In the genomic region with DNA sequence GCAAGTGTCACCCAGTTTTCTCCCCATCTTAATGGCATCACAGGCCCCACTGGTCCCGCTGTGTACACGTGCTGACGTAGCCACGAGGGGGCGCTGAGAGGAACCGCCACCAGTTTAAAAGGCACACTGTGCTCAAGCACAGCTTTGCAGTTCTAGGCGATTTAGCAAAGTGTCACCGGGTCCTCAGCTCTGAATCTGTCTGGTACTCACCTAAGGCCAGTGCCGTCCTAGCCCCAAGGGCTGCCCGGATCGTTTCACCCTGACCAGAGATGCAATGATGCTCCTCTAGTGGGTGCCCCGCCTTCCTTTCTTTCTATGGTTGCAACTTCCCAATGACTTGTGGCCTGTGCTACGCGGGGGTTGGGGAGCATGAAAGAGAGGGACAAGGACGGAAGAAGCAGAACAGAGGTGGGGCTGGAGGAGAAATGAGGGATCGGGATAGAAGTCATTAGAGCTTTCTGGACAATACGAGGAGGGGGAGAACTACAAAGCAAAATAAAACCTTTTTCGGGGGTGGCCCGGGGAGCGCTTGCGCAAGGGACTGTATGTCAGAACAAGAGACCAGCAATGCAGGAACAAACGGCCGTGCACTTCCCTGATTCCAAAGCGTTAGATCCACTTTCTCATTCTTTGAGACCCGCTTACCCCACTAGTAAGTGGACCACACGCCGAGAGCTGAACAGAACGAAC, we compare ENCODE assay signal across 1 mouse cellular context.
TF ChIP-seq lines count a peak whose summit lies in the region.

No protein-coding gene starts in this region.

TF ChIP-seq in CH12.LX, 34 proteins besides CTCF, POLR2A, EP300 and RAD21:
- TF ChIP-seq ZKSCAN1 (IDR thresholded peaks at IDR 0.05; ENCODE audit: borderline replicate concordance, low read depth, low read length) (peak; percentile 89), PAX5 (IDR thresholded peaks at IDR 0.05; ENCODE audit: low read length) (no peak), KAT2A (IDR thresholded peaks at IDR 0.05; ENCODE audit: insufficient replicate concordance, low read length) (0 out of 2 replicates have a peak, but pooled peaks have one; percentile 1), MYC (IDR thresholded peaks at IDR 0.05; ENCODE audit: low read depth, low read length) (peak; percentile 84), SIN3A (IDR thresholded peaks at IDR 0.05; ENCODE audit: low read length) (no peak; the same call in 1 of the 2 replicates), ZC3H11A (IDR thresholded peaks at IDR 0.05; ENCODE audit: low read depth, low read length) (no peak), MAFK (IDR thresholded peaks at IDR 0.05; ENCODE audit: insufficient replicate concordance, low read length) (no peak), MEF2A (IDR thresholded peaks at IDR 0.05; ENCODE audit: borderline replicate concordance, low read depth, low read length) (no peak), E2F4 (IDR thresholded peaks at IDR 0.05; ENCODE audit: insufficient replicate concordance, low read depth, low read length) (no peak), TBP (conservative IDR thresholded peaks at IDR 0.05; ENCODE audit: low read depth, low read length) (peak; percentile 63), POLR2AphosphoS2 (IDR thresholded peaks at IDR 0.05; ENCODE audit: low read depth, low read length) (no peak), IRF4 (IDR thresholded peaks at IDR 0.05; ENCODE audit: low read depth, low read length) (no peak), ZNF384 (IDR thresholded peaks at IDR 0.05; ENCODE audit: low read depth, low read length) (no peak), NELFE (IDR thresholded peaks at IDR 0.05; ENCODE audit: low read depth, low read length) (no peak; the same call in 1 of the 2 replicates), ETS1 (conservative IDR thresholded peaks at IDR 0.05; ENCODE audit: low read depth, low read length) (no peak), HCFC1 (IDR thresholded peaks at IDR 0.05; ENCODE audit: low read depth, low read length) (no peak), RCOR1 (conservative IDR thresholded peaks at IDR 0.05; ENCODE audit: low read depth, low read length) (no peak), ELF1 (IDR thresholded peaks at IDR 0.05; ENCODE audit: low read depth, low read length) (no peak), GABPA (IDR thresholded peaks at IDR 0.05; ENCODE audit: insufficient replicate concordance, low read depth, low read length) (no peak), JUND (conservative IDR thresholded peaks at IDR 0.05; ENCODE audit: low read depth, low read length) (no peak), MAX (IDR thresholded peaks at IDR 0.05; ENCODE audit: low read length) (peak; percentile 89), JUN (IDR thresholded peaks at IDR 0.05; ENCODE audit: insufficient read depth, low read depth, low read length) (no peak), MAZ (IDR thresholded peaks at IDR 0.05; ENCODE audit: low read depth, low read length) (no peak), SMC3 (IDR thresholded peaks at IDR 0.05; ENCODE audit: low read depth, low read length) (peak; percentile 58), TCF12 (IDR thresholded peaks at IDR 0.05; ENCODE audit: low read depth, low read length) (0 out of 2 replicates have a peak, but pooled peaks have one; percentile 30), UBTF (IDR thresholded peaks at IDR 0.05; ENCODE audit: low read depth, low read length) (no peak), USF1 (IDR thresholded peaks at IDR 0.05; ENCODE audit: low read depth, low read length) (no peak), NRF1 (IDR thresholded peaks at IDR 0.05; ENCODE audit: low read depth, low read length) (peak; percentile 46; the same call in 1 of the 2 replicates), CHD1 (IDR thresholded peaks at IDR 0.05; ENCODE audit: low read depth, low read length) (no peak), BHLHE40 (IDR thresholded peaks at IDR 0.05; ENCODE audit: low read depth, low read length) (peak; percentile 41; the same call in 1 of the 2 replicates), MXI1 (IDR thresholded peaks at IDR 0.05; ENCODE audit: low read depth, low read length) (0 out of 2 replicates have a peak, but pooled peaks have one; percentile 25), ZMIZ1 (IDR thresholded peaks at IDR 0.05; ENCODE audit: low read depth, low read length) (no peak), USF2 (conservative IDR thresholded peaks at IDR 0.05; ENCODE audit: low read depth, low read length) (no peak; the same call in 1 of the 2 replicates), CHD2 (IDR thresholded peaks at IDR 0.05; ENCODE audit: low read length) (no peak)
